Mouse (Mus musculus): ENCODE measurements around the gene Cmtm1.
"Not testable (repeated sequence)": the region's sequence is repeated elsewhere in the genome, so short reads cannot be mapped to it uniquely, and the experiment has no call there.

Cmtm1 gene

DNA sequence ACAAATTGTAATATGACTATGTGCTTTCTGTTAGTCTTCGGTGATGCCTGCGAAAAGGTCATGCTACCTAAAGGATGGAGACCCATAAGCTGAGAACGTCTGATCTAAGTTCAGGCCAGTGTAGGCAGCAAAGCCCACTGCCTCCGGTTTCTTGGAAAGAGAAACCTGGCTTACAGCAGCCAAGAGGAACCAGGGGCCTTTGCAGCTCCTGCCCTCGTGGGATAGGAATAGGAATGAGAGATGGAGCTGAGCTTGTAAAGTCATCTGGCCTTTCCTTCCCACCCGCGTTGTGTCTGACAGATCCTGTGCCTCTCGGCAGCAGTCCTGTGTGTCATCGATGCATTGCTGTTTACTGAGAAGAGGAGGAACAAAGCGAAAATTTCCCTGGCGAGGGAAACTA is 11.3 kb upstream of the Cmtm1 start, which contains the start of gene Gm11020:
Gene Gm11020 (plus strand): TSS at position 301 of the 400 bp plus-strand sequence.
- DNase-seq (ENCODE audit: low spot score in 2 of 2): not testable (repeated sequence)

DNA sequence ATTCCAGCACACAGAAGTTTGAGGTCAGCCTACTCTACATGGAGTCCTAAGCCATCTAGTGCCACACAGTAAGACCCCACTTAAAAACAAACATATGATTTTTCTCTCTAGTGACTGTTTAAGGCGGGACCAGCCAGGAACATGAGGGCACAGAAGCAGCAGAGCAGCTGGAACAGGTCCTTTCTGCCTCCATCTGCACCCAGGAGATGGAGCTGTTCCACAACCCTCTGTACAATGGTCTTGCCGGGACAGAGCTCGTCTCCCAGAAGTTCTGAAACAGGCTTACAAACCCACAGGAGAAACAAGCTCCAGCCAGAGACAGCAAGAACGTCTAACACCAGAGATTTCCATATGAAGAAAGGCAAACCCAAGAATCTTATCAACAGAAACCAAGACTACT is 3.4 kb upstream of the Cmtm1 start:
- peak in 1 of 2 experiments; percentile 8 for DNase-seq (ENCODE audit: low spot score in 2 of 2)

DNA sequence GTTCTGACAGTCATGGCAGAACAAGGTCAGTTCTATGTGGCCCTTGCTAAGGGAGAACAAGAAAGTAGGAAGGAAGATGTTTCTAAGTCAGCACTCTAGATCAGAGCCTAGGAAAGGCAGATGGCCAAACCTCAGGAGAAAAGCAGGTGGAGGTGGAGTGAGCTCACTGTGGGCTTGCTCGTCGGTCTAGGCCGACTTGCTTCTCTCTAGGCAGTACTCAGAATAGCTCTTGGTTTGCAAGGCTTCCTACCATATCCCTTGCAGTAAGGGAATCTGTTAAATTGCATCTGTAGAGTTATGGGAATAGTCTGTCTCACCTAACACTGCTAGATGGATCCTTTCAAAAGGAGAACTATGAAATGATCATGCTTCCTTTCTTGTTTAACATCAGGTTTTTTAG is 2.1 kb upstream of the Cmtm1 start:
- not testable (repeated sequence) for DNase-seq (ENCODE audit: low spot score in 2 of 2)

DNA sequence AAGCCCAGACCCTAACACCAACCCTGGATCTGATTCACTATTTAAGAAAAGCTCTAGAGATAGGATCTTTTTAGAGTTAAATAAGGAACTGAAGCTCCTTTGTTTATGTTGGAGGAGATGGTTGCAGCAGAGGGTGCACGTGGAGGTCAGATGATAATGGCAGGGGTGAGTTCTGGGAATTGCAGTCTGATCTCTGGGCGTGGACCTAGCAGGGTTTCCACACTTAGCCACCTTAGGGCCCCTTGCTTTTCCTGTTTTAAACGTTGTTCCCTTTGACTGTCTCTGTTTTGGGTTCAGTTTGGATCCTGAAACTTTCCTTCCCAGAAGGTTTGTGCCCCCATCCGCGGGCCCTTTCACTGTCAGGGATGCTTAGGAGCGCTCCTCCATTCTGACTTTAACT is 1.6 kb downstream of the Cmtm1 start:
- DNase-seq (ENCODE audit: low spot score in 2 of 2): not testable (repeated sequence)

DNA sequence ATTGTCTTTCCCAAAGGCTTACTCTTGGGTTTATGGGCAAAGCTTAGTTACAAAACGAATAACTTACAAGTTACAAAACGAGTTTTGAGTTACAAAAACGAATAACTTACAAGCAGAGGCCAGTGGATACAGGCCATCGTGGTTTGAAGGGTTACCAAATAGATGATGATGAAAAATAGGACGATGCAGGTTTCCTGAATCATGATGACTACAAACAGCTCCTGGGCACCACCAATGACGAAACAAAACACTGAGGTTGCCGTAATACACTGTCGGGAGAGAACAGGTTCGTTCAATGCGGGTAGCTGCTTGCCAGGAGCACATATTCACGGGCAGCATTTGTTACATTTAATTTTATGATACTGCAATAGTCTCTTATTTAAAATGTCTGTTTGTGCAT is 5.0 kb downstream of the Cmtm1 start:
- no peak for DNase-seq (ENCODE audit: low spot score in 2 of 2)

DNA sequence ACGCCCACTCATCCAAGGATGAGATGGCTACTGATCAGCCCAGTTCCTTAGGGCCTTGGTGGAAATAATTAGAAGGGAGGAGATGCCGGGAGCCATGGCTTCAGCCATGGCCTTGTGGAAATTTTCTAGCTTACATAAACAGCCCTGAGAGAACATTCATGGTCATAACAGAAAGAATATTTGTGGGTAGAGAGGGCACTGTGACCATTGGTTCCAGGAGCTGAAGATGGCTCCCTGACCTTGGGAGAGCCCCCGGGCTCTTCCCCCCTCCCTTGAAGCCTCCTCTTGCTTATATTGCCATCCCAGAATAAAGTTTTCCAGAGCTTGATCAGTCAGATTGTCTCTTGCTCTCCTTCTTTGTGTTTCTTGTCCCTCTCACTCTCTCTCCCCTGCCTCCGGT is 7.4 kb downstream of the Cmtm1 start:
- DNase-seq (ENCODE audit: low spot score in 2 of 2): not testable (repeated sequence)

DNA sequence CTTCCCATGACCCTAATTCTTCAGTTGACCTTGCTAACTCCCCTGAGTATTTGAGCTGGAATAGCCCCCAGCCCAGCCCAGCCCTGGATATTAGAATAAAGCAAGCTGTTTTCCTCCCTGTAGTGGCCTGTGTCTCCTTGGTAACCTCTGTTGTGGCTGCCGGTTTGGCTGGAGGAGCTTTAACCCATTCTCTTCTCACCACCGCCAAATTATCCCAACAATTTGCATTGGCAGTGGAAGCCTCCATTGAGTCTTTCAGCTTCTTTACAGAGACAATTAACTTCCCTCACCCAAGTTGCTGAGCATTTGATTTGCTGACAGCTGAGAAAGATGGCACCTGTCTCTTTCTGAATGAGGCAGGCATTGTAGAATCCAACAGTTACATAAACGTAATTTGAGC is 8.4 kb downstream of the Cmtm1 start:
- peak in 1 of 2 experiments; percentile 21 for DNase-seq (ENCODE audit: low spot score in 2 of 2)

DNA sequence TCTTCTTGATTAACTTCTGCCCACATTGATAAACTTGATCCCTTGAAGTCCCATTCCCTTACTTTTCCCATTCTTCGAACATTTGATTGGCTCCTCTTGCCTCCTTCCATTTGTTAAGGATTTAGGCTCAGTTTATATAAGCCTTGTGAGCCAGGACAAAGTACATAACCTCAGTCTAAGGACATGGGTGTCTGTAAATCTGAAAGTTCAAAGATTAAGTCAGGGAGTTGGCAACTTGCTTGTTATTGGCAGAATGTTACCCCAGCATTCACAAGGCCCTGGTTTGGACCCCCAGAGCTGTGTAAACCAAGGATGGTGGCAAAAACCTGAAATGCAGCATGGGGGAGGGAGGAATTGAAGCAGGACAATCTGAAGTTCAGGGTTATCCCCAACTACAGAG is 15.5 kb downstream of the Cmtm1 start:
- no peak for DNase-seq (ENCODE audit: low spot score in 2 of 2)

DNA sequence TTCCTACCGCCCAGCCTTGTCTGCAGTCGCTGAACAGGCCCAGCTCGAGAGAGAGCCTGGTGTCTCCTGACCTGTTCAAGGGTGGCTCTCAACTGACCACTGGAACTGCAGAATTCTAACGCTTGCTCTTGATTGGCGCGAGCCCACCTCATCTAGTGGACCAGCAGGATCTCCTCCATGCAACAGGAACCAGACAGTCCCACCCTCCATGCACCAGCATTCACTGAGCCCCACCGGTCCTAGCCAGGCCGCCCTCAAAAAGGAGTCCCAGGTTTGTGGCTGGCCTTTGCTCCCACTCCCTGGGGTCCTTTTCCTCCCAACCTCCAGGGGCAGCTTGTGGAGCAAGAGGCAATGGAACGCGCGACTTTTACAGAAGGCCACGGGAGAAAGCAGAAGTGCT is 16.9 kb downstream of the Cmtm1 start, which contains the start of gene Cmtm2a:
Gene Cmtm2a (minus strand): TSS at position 101 of the 400 bp plus-strand sequence.
- DNase-seq (ENCODE audit: low spot score in 2 of 2): not testable (repeated sequence)

DNA sequence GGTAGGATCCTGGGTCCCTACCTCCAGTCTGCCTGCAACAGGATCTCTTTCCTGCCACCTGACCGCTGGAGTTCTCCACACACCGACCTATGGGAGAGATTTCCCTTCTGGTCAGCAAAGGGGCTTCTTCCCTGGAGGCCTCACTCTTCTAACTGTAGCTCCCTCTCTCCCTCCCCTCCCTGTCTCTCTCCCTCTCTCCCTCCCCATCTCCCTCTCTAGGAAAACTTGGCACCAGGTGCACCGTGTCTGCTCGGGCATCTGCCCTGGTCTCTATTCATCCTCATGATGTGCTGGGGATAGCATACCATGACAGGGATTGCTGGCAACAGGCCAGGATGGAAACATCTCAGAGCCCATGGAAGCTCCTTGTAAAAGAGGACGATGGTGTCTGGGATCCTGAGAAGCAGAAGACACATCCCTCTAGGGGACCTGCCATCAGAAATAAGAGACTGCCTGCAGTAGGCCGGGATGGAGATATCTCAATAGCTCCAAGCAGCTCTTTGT is 41.0 kb downstream of the Cmtm1 start:
- DNase-seq (ENCODE audit: low spot score in 2 of 2): no peak

DNA sequence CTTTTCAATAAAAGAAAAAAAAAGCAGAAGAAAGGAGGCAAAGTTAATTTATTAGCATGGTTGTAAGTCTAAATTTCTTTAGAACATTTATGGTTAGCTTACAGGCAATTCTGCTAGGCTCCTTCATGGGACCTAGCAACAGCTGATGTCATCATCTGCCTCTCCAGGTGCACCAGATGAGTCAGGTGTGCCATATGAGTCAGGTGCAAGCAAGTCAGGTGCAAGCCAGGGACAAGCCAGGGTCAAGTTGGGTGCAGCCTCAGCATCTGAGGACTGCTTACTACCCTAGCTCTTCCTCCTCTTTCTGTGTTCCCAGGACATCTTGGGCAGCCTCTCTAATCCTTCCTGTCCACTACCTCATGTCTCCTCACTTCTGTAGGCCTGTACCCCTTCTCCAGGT is 41.6 kb downstream of the Cmtm1 start:
- no peak for DNase-seq (ENCODE audit: low spot score in 2 of 2)

DNA sequence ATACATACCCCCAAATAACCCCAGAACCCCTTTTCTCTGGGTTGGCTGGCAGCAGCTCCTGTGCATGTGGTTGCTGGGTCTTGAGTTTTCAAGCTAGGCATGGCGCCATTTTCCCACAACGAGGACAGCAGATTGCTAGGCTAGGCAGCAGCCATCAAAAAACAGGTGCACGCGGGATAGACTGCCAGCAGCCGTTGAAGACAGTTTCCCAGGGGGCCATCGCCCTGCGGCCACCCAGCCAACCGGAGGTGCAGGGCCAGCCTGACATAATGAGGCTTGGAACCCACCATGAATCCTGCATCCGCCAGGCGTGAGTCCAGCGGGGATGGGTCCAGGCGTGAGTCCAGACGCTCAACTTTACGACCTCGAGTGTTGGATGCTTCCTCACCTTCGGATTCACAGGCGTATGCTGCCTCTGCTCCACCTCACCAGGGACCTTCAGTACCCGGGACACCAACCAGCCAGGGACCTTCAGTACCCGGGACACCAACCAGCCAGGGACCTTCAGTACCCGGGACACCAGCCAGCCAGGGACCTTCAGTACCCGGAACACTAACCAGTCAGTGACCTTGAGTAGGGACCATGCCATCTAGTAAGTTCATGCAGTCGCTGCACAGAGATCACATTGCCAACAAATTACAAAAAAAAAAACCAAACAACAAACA is 45.5 kb downstream of the Cmtm1 start:
- peak in 1 of 2 experiments; percentile 56 for DNase-seq (ENCODE audit: low spot score in 2 of 2)

DNA sequence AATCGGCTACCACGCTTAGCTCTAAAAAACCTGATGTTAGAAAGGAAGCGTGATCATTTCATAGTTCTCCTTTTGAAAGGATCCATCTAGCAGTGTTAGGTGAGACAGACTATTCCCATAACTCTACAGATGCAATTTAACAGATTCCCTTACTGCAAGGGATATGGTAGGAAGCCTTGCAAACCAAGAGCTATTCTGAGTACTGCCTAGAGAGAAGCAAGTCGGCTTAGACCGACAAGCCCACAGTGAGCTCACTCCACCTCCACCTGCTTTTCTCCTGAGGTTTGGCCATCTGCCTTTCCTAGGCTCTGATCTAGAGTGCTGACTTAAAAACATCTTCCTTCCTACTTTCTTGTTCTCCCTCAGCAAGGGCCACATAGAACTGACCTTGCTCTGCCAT is 48.1 kb downstream of the Cmtm1 start:
- not testable (repeated sequence) for DNase-seq (ENCODE audit: low spot score in 2 of 2)

DNA sequence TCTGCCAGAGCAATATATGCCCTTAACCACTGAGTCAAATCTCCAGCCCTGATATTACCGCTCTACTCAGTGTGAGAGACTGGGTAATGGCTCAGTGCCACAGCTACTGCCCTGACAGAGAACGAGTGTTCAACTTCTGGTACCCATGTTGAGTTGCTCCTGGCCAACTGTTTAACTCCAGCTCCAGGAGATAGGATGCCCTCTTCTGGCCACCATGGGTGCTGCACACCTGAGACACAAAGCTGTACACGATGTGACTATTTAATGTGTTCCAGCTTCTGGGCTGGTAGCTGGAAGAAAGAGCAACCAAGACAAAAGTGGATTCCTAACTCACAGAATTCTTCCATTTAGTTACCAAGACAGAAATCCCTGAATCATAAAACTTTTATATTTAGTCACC is 56.9 kb downstream of the Cmtm1 start:
- DNase-seq (ENCODE audit: low spot score in 2 of 2): no peak

DNA sequence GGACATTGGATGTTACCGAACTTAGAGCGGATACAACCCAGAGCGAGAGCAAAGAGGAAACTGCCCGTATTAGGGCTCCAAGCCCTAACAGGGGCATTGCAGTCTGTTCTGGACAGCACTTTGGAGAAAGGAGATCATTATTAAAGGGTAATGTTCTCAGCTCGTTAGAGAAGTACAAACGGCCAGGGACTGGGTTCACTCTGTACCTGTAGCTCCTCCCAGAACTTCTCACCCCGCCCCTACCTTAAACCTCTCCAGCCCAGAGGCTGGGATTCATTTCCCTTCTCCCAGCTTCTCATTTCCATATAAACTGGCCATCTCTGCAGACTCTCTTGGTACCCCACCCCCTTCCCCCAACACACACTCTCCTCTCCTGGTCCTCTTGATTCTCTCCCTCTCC is 58.5 kb downstream of the Cmtm1 start:
- no peak for DNase-seq (ENCODE audit: low spot score in 2 of 2)

DNA sequence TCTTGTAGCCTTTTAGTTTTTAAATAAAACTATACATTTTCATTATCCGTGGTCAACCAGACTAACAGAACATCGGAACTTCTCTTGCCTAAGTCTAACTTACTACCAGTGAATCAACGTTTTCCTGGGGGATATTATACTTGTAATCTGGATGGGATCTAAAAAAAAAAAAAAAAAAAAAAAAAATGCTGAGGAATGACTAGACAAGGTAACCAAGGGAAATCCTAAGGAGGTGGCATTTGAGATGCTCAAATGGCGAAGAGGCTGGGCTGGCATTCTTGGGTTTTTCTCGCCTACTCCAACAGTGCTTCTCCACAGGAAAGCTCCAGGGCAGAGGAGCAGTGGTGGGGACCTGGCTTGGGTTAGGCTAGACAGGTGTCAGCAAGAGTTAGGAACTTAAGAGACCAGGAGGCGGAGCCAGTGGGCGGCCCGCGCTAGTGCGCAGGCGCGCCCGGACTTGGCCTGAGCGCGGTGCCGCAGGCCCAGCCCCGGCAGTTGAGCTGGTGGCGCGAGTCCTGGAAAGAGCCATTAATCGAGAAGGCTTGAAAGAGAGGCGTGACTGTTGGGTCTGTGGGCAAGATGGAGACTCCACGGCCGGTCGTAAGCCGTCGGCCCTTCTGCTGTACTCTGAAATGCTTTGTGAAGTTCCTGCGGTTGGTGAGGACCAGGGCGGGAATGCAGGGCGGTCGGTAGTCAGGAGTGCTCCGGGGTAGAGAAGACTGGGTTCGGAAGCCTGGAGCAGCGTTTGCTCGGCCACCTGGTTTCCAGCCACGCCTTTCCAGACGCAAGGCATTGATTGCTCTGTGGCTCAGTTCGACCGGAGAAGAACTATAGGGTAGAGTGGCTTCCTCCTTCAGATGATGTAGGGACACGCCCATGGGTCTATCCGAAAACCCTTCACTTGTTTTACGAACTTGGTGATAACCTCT is 59.2 kb downstream of the Cmtm1 start, which contains the start of gene Cklf:
Gene Cklf (plus strand): TSS at position 423 of the 929 bp plus-strand sequence.
- DNase-seq (ENCODE audit: low spot score in 2 of 2): peak; percentile 46 to 76

DNA sequence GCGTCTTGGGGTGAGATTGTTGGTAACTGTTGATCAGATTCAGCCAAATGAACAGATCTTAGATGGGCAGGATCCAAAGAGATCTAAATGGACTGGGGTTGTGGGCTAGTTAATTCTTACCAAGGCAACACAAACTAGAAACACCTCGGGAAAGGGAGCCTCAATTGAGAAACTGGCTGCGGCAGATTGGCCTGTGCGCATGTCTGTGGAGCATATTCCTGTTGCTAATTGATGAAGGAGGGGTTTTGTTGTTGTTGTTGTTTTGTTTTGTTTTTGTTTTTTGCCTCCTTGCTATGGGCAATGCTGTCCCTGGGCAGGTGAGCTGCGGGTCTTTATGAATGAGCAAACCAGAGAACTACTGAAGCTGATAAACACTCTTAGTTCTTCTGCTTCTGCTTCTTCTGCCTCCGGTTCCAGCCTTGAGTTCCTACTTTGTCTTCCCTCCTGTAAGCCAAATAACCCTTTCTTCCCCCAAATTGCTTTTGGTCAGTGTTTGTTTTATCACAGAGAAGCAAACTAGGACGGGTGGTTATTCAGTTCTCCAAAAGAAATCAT is 60.4 kb downstream of the Cmtm1 start:
- no peak for DNase-seq (ENCODE audit: low spot score in 2 of 2)

DNA sequence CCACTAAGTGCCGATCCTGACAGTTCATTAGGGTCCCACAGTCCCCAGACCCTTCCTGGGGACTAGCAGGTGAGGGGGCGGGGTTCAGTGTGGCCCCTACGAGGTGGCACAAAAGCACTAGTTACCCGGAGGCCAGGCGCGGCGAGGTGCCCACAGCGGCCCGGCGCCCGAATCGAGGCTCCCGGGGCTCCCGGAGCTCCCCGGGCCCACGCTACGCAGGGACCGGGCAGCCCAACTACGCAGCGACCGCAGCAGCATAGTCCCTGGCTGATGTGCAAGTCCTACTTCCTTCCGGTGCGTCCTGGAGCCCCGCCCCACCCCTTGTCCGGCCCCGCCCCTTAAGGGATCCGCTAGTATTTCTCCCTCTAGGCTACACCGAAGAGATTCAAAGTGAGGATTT is 61.7 kb downstream of the Cmtm1 start, which contains the start of gene Tk2:
Gene Tk2 (minus strand): TSS at position 283 of the 400 bp plus-strand sequence.
- peak; percentile 39 to 70 for DNase-seq (ENCODE audit: low spot score in 2 of 2)

DNA sequence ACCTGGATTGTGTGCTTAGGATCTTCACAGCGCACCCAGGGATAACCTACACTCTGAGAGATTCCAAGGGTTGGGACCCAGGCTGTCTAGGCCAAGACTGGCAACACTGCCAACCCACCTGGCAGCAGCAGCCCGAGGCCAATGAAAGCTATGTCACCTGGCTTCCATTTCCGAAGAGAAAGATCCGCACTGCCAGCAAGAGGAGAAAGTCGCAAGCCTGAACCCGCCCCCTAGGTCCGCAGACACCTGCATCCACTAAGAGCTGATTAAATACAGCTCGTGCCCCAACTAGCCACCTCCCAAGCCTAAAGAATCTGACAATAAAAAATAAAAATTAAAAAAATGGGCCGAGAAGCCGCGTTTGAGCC is 62.1 kb downstream of the Cmtm1 start:
- peak in 1 of 2 experiments; percentile 11 for DNase-seq (ENCODE audit: low spot score in 2 of 2)

DNA sequence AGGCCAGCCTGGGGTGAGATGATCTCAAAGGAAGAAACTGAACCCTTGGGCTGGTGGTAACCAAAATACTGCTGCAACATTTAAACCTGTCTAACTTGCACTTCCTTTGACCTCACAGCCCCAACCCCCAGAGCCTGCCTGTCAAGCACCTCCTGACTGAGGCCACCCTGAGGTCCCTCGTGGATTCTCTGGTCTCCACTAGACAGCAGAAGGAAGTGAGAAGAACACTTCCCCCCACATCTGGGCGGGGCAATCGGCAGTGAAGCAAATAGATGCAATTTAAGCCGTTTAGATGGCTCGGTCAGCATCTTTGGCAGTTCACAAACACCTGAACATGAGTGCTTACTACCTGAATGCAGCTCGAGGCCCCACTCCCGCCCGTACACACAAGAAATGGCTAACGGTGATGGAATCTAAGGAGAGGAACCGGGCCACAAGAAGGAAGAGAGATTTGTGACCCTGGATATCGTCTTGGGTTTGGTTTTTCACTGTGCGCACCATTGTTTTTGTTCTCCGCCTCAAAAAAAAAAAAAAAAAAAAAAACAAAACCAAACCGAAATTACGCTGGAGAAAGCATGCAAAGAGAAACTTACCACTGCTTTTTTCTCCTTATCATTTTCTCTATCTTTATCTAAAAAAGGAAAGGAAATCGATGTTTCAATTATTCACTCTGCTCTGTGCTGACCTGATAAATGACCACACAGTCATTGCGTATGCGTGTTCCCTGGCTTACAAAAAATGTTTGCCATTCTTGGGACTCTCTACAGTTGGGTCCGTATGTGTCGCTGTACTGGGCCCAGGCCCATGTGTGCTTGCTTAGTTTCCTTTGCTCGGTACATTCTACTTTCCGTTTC is 62.7 kb downstream of the Cmtm1 start:
- DNase-seq (ENCODE audit: low spot score in 2 of 2): no peak

DNA sequence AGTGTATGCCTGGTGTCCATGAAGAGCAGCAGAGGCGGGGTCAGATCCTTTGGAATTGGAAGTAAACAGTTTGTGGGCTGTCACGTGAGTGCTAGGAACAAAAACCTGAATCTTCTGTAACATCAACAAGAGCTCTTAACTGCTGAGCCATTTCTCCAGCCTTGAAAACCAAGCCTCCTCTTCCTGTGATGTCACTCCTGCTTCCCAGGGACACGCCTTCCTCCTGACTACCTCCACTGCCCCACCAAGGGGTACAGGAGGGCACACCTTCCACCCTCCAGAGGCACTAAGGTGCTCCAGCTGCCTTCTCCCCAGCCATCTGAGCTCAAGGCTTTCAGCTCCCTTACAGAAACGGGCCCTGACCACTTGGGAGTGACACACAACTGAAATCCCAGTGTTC is 63.3 kb downstream of the Cmtm1 start:
- no peak for DNase-seq (ENCODE audit: low spot score in 2 of 2)
